Mouse (Mus musculus) midbrain, embryonic 13.5 days (tissue): ENCODE data around the gene Cnst. TPM values are rescaled to one million over a fixed set of nuclear protein-coding genes. Genes with fewer than 3 reads are reported as not detected.
A peak's percentile ranks its signal among the peaks of the same experiment; 100 is the strongest.

ENCODE experiments used
- ATAC-seq: fragments of 200-750 bp; cut with Nextera tagmentation; 2 replicates; pipeline ENCODE4 v1.8.0; 2017; ENCODE audit warnings: mild to moderate bottlenecking, moderate TSS enrichment, moderate library complexity
- H3K27ac ChIP-seq: fragments of 300-500 bp; sonication (generic); 2 replicates; pipeline ENCODE4 v1.5.1; 2015; ENCODE audit warnings: inconsistent platforms, mild to moderate bottlenecking, moderate library complexity
- H3K27me3 ChIP-seq: fragments of 300-500 bp; sonication (generic); 2 replicates; pipeline ENCODE4 v1.6.1; 2015; ENCODE audit warnings: mild to moderate bottlenecking, inconsistent platforms
- H3K36me3 ChIP-seq: fragments of 300-500 bp; sonication (generic); 2 replicates; pipeline ENCODE4 v1.6.1; 2015; ENCODE audit warnings: mild to moderate bottlenecking, inconsistent platforms
- H3K4me1 ChIP-seq: fragments of 300-500 bp; sonication (generic); replicated peaks from 2 replicates; pipeline ENCODE4 v1.6.1; 2015; ENCODE audit warnings: inconsistent platforms
- H3K4me2 ChIP-seq: fragments of 300-500 bp; sonication (generic); replicated peaks from 2 replicates; pipeline ENCODE4 v1.6.1; 2015; ENCODE audit warnings: moderate library complexity, mild to moderate bottlenecking, inconsistent platforms
- H3K4me3 ChIP-seq: fragments of 300-500 bp; sonication (generic); replicated peaks from 2 replicates; pipeline ENCODE4 v1.5.1; 2015; ENCODE audit warnings: mild to moderate bottlenecking, inconsistent platforms
- H3K9ac ChIP-seq: fragments of 300-500 bp; sonication (generic); replicated peaks from 2 replicates; pipeline ENCODE4 v1.6.1; 2015; ENCODE audit warnings: mild to moderate bottlenecking, inconsistent platforms
- H3K9me3 ChIP-seq: fragments of 300-500 bp; sonication (generic); 2 replicates; pipeline ENCODE4 v1.6.1; 2016; ENCODE audit warnings: mild to moderate bottlenecking, inconsistent platforms
- WGBS: fragments of 180-500 bp; shearing (Covaris S2); methylation state at CpG from one replicate; pipeline ENCODE4 v1.1.7; 2015; 5-methylcytosine and 5-hydroxymethylcytosine counted together
- polyA plus RNA-seq: library from polyadenylated mRNA; unstranded; fragments of >200 nt; fragmentation: Nextera tagmentation; extraction: Ambion mirVana; gene quantifications from 2 replicates; pipeline ENCODE4 v1.2.1, GENCODE M21; 2015

Cnst gene
- polyA plus RNA-seq, 1 experiment from 2014 or later, result 28.2 TPM

DNA sequence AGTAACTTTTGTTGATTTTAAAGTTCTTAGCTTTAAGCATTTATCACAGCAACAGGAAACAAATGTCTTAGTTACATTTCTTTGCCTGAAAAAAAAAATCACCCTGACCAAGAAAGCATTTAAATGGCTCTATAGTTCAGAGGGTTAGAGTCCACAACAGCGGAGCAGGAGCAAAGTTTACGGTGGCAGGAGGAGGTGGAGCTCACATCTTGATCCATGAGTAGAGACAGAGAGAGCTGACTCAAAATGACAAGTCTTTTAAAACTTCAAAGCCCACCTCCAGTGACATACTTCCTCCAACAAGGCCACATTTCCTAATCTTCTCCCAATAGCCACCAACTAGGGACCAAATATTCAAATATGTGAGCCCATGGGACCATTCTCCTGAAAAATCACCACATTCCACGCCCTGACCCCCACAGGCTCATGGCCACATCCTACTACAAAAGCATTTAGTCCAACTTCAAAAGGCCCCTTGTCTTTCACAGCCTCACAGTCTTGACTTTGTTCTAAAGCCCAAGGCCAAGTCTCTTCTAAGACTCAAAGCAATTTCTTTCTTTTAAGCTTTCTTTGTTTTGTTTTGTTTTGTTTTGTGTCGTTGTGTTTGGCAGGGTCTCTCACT, 118.2 kb downstream of the Cnst start:
- H3K27ac ChIP-seq, result no peak overlapping the region
- H3K27me3 ChIP-seq, result no peaks in the 10 kb centered on the region
- peaks cover 13% of the 10 kb centered on the region for H3K4me1 ChIP-seq
- H3K36me3 ChIP-seq, result no peaks in the 10 kb centered on the region
- H3K4me3 ChIP-seq, result no peak overlapping the region
- 49% methylated on average over 4 of the region's 4 CpGs for WGBS
- no peak overlapping the region for H3K4me2 ChIP-seq
- no peak overlapping the region for H3K9ac ChIP-seq
- H3K9me3 ChIP-seq, result no peaks in the 10 kb centered on the region
- ATAC-seq, result no peak

DNA sequence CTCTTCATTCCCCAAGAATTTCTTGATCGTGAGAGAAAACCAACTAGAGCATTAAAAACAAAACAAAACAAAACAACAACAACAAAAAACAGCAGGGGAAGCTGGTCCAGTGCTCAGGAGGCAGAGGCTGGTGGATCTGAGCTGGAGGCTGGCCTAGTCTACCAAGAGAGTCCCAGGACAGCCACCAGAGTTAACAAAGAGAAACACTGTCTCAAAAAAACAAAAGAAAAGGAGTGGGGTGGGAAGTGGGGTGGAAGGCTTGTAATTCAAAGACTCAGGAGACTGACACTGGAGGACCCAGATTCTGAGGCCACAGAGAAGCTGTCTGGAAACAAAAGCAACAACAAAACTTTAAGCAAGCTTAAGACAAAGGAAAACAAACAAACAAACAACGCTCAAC, 120.8 kb downstream of the Cnst start:
- no peak overlapping the region for H3K9ac ChIP-seq
- H3K9me3 ChIP-seq, result no peaks in the 10 kb centered on the region
- no peaks in the 10 kb centered on the region for H3K27me3 ChIP-seq
- peak overlapping the region; percentile 88; the same call in 1 of the 2 replicates for H3K4me3 ChIP-seq
- peaks cover 24% of the 10 kb centered on the region for H3K4me1 ChIP-seq
- H3K36me3 ChIP-seq, result peaks cover 6% of the 10 kb centered on the region; the same call in 1 of the 2 replicates
- 46% methylated on average over 2 of the region's 2 CpGs for WGBS
- no peak for ATAC-seq
- H3K4me2 ChIP-seq, result peak overlapping the region; percentile 71
- 0 out of 2 replicates have a peak overlapping the region, but pooled peaks have one; percentile 90 for H3K27ac ChIP-seq

DNA sequence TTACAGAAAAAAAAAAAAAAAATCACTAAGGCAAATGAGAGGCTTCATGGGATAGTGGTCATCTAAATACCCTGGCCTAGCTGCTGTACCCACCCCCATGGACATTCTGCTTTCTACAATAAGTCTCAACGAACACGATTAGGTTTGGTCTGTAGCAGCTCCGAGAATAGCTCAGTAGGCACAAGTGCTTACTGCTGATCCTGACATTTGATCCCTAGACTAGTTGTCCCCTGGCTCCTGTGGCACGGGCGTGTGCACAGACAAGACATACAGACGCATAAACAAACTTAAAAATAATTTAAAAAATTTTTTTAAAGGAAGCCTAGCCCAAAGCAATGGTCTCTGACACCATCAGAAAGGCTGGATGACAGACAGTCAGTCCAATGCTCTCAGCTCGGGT, 121.3 kb downstream of the Cnst start:
- Histone ChIP-seq H3K4me1 (peaks cover 24% of the 10 kb centered on the region), H3K27ac (peak overlapping the region; percentile 90), H3K36me3 (peaks cover 11% of the 10 kb centered on the region), H3K9ac (peak overlapping the region; percentile 88), H3K9me3 (no peaks in the 10 kb centered on the region), H3K27me3 (no peaks in the 10 kb centered on the region), H3K4me2 (peak overlapping the region; percentile 71), H3K4me3 (peak overlapping the region; percentile 88)
- WGBS, result 2% methylated on average over 7 of the region's 7 CpGs
- peak; percentile 25 for ATAC-seq

DNA sequence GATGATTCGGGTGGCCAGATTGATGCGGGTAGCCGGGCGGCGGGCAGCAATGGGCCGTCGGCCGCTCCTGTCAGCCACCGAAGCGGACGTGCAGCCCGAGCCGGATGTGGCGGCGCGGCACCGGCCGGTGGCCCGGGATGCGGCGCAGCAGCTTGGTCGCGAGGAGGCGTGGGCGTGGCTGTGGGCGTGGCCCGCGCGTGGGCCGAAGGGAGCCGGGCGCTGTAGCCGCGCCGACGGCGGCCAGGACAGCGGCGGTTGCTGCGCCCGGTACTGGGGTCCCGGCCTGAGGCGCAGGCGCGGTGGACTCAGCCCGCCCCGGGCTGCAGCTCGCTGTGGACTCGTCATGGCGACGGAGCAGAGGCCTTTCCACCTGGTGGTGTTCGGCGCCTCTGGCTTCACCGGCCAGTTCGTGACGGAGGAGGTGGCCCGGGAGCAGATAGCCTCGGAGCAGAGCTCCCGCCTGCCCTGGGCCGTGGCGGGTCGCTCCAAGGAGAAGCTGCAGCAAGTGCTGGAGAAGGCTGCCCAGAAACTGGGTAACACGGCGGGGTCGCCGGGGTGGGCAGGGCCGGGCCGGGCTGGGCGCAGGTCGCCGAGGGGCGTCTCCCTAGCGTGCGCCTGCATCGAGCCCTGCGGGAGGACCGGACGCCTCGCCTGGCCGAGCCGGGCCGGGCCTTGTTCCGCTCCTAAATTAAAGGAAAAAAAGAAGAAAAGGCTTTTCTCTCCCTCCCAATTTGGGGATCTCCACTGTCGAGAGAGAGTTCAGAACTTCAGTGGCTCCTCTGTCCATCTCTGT, 122.0 kb downstream of the Cnst start, which contains the start of gene Sccpdh:
Gene Sccpdh (plus strand): TSS at position 198 of the 793 bp plus-strand sequence.
- peak within 1 kb of the TSS; percentile 88 for H3K9ac ChIP-seq
- peak within 1 kb of the TSS; percentile 88 for H3K4me3 ChIP-seq
- no peaks in the 10 kb centered on the region for H3K9me3 ChIP-seq
- H3K4me1 ChIP-seq, result peaks cover 24% of the 10 kb centered on the region
- H3K27me3 ChIP-seq, result no peaks in the 10 kb centered on the region
- H3K4me2 ChIP-seq, result peak within 1 kb of the TSS; percentile 71
- under 1% methylated on average over 74 of the region's 84 CpGs for WGBS
- peak; percentile 98 for ATAC-seq
- H3K36me3 ChIP-seq, result peaks cover 18% of the 10 kb centered on the region
- H3K27ac ChIP-seq, result peak within 1 kb of the TSS; percentile 90

DNA sequence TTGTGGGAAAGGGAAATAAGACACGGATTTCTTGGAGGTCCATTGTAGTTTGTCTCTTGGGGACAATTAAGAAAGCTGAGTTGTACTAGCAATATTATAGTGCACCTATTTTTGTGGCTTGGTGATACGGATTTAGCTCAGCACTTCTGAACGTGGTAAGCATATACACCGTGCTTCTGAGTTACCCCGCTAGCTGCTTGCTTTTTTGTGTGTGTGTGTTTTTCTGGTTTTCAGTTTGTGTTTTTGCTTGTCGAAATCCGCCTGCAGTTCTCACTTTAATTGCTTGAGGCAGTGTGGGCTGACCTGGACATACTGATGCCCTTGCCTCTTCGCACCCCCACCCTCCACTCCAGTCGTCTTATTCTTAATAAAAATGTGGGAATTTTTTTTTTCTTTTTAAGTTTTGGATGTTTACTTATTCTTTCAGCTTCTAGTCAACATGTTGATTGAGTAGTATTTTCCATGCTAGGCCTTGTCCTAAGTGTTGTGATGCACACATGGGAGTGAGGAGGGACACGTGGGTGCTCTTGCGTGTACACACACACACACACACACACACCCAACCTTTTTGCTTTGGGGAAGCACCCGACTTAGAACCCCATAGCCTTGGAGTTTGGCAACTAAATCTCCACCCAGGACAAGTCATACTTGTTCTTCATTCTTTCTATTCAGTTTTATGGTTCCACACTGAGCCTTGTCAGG, 122.8 kb downstream of the Cnst start:
- Histone ChIP-seq H3K27ac (peak overlapping the region; percentile 90), H3K36me3 (peaks cover 26% of the 10 kb centered on the region), H3K4me2 (peak overlapping the region; percentile 71), H3K4me3 (peak overlapping the region; percentile 88), H3K9ac (peak overlapping the region; percentile 88), H3K27me3 (no peaks in the 10 kb centered on the region), H3K9me3 (no peaks in the 10 kb centered on the region), H3K4me1 (peaks cover 24% of the 10 kb centered on the region)
- 0 out of 2 replicates have a peak, but pooled peaks have one; percentile 8 for ATAC-seq
- WGBS, result 19% methylated on average over 12 of the region's 12 CpGs

DNA sequence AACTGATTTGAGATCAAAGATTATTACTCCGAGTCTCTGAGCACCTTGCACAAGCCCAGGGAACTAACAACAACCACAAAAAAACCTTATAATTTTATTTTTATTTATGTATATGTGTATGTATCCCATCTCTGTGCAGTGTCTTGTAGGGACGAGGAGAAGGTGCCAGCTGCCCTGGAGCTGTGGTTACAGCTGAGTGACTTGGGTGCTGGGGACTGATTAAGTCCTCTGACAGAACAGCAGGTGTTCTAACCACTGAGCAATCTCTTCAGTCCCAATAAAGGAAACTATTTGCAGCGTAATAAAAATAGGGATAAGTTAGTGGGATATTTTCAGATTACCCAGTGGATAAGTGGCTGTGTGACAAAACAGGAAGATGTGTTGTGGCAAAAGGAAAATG, 128.2 kb downstream of the Cnst start:
- no peak overlapping the region for H3K4me2 ChIP-seq
- H3K4me1 ChIP-seq, result peaks cover 12% of the 10 kb centered on the region
- H3K4me3 ChIP-seq, result no peak overlapping the region
- H3K27ac ChIP-seq, result no peak overlapping the region
- peaks cover 64% of the 10 kb centered on the region for H3K36me3 ChIP-seq
- ATAC-seq, result no peak
- no peak overlapping the region for H3K9ac ChIP-seq
- 89% methylated on average over 3 of the region's 3 CpGs for WGBS
- H3K9me3 ChIP-seq, result no peaks in the 10 kb centered on the region
- H3K27me3 ChIP-seq, result no peaks in the 10 kb centered on the region

DNA sequence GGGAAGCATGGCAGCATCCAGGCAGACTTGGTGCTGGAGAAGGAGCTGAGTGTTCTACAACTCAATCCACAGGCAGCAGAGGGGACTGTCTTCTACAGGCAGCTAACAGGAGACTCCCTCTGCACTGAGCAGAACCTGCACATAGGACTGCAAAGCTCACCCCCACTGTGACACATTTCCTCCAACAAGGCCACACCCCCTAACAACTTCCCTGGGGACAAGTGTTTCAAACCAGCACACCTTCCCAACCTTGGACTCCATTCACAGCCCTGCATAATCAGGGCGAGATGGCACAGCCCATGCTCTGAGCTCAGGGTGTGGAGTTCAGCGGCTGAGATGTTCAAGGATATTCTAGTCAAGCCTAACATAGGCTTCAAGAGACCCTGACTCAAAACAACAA, 130.9 kb downstream of the Cnst start:
- Histone ChIP-seq H3K9ac (no peak overlapping the region), H3K9me3 (no peaks in the 10 kb centered on the region), H3K27ac (no peak overlapping the region), H3K4me2 (no peak overlapping the region), H3K36me3 (peaks cover 78% of the 10 kb centered on the region), H3K27me3 (no peaks in the 10 kb centered on the region), H3K4me3 (no peak overlapping the region), H3K4me1 (no peaks in the 10 kb centered on the region)
- 95% methylated on average over 2 of the region's 2 CpGs for whole genome bisulfite sequencing
- ATAC-seq, result no peak

Other genes with a start within 250 kb of the Cnst start
- gene Smyd3, start 28.3 kb upstream of the Cnst start, polyA plus RNA-seq, result 14.5 and 17.5 TPM in 2 replicates
- 30.2 and 31.5 TPM in 2 replicates for gene Tfb2m, start 103 bp upstream of the Cnst start, polyA plus RNA-seq
- gene Sccpdh, start 121.8 kb downstream of the Cnst start, polyA plus RNA-seq, result 114 and 126 TPM in 2 replicates
- gene Kif28, start 198.9 kb downstream of the Cnst start, polyA plus RNA-seq, result 0.07 TPM in 1 of 2 replicates, not detected in the other